Mouse (Mus musculus) Muller cell, postnatal 12 days (primary cell): ENCODE measurements around the gene Gclc.

ENCODE experiments used
- DNase-seq: peaks from one replicate; pipeline ENCODE4 v3.0.0-alpha.2; 2015; ENCODE audit errors: inconsistent ontology term

Gclc gene

GRCm38 (mm10) chr9:77783006-77783405 lies 28.7 kb downstream of the Gclc start:
- DNase-seq = no peak

- no peak for DNase-seq
Observed at GRCm38 (mm10) chr9:77785466-77785865, 31.1 kb downstream of the Gclc start.

GRCm38 (mm10) chr9:77787936-77788335 lies 33.6 kb downstream of the Gclc start:
- no peak for DNase-seq

GRCm38 (mm10) chr9:77789615-77790348 lies 35.4 kb downstream of the Gclc start:
- peak; percentile 24 for DNase-seq

GRCm38 (mm10) chr9:77793838-77794237 lies 39.5 kb downstream of the Gclc start:
- DNase-seq = no peak

- DNase-seq = no peak
Observed at GRCm38 (mm10) chr9:77802461-77802860, 48.1 kb downstream of the Gclc start.

- DNase-seq = no peak
Observed at GRCm38 (mm10) chr9:77806426-77806825, 52.1 kb downstream of the Gclc start.

GRCm38 (mm10) chr9:77806842-77807668 lies 52.7 kb downstream of the Gclc start:
- DNase-seq = peak; percentile 92

GRCm38 (mm10) chr9:77808481-77808880 lies 54.1 kb downstream of the Gclc start:
- DNase-seq = no peak

- no peak for DNase-seq
Observed at GRCm38 (mm10) chr9:77818858-77819257, 64.5 kb downstream of the Gclc start.

GRCm38 (mm10) chr9:77819318-77819717 lies 65.0 kb downstream of the Gclc start:
- no peak for DNase-seq

- no peak for DNase-seq
Observed at GRCm38 (mm10) chr9:77820836-77821235, 66.5 kb downstream of the Gclc start.

- DNase-seq = peak; percentile 35
Observed at GRCm38 (mm10) chr9:77825380-77825961, 71.1 kb downstream of the Gclc start.

GRCm38 (mm10) chr9:77826237-77826636 lies 71.9 kb downstream of the Gclc start:
- DNase-seq = no peak

- DNase-seq = peak; percentile 47
Observed at GRCm38 (mm10) chr9:77828531-77828965, 74.2 kb downstream of the Gclc start.

- DNase-seq = no peak
Observed at GRCm38 (mm10) chr9:77834259-77834993, 80.1 kb downstream of the Gclc start.

GRCm38 (mm10) chr9:77835122-77835521 lies 80.8 kb downstream of the Gclc start:
- DNase-seq = no peak

GRCm38 (mm10) chr9:77835756-77836155 lies 81.4 kb downstream of the Gclc start:
- peak; percentile 36 for DNase-seq

GRCm38 (mm10) chr9:77838586-77838985 lies 84.3 kb downstream of the Gclc start:
- DNase-seq = no peak
